Mouse (Mus musculus): ENCODE measurements around the gene Hint1.
A peak's percentile ranks its signal among the peaks of the same experiment; 100 is the strongest.

The Hint1 gene

DNA sequence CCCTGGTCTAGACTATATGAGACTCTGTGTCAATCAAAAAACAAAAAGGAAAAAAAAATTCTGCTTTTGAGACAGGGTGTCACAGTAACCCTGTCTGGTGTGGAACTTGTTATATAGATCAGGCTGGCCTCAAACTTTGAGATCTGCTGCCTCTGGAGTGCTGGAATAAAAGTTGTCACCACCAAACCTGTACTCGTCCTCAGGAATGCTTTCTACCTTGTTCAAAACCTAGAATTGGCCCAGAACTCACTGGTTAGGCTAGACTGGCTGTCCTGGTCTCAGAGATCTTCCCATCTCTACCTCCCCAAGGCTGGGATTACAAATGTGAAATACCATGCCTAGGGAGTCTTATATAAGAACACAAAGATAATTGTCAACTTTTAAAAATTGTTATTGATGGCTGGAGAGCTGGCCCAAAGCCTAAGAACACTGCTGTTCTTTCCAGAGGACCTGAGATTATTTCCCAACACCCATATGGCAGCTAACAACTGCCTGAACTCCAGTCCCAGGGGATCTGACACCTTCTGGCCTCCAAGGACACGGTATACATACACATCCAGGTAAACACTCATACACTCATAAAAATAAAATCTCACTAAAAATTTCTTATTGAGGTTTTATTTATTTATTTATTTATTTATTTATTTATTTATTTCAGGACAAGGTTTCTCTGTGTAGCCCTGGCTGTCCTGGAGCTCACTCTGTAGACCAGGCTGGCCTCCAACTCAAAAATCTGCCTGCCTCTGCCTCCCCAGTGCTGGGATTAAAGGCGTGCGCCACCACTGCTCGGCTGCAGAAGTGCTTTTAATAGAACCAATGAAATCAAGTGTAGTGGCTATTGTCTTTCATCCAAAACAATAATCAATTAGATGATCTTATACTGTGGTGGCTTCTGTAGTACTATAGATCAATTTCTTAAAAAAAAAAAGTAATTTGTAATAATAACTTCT lies 4.4 kb upstream of the Hint1 start:
- peak; percentile 20 for DNase-seq (ENCODE audit: low read depth, low spot score)

DNA sequence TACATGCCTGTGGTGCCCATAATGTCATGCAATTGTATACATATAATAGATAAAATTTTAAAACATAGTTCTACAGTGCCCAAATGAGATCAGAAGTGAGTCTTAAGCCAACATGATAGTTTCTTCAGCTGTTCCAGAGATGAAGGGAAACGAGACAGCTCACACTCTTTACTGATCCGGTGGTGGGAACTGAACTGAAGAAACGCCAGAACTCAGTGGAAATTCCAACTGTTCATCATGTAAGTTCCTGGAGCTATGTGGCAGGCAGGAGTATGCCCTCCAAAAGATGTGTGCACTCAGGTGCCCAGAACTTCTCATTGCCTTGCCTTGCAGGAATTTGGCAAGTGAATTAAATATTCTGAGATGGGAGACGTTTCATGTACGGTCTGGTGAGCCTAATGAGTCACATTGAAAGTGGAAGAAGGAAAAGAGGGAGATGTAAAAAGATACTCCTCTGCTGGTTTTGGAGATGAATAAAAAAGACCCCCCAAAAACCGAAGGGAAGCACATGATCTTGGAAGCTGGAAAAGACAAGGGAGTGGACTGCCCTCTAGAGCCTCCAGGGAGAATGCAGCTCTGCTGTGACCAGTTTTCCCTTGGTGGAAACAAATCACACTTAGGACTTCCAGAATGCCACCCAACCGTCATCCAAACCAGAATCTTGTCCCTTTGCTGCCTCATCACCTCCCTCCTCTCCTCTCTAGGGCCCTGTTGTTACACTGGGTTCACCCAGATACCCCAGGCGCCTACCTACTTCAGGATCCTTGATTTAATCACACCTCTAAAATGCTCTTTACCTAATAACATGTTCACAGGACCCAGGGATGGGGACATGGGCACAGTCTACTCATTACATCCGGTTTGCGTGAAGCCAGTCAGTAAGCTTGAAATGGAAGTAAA lies 3.3 kb upstream of the Hint1 start:
- peak; percentile 45 for DNase-seq (ENCODE audit: low read depth, low spot score)

DNA sequence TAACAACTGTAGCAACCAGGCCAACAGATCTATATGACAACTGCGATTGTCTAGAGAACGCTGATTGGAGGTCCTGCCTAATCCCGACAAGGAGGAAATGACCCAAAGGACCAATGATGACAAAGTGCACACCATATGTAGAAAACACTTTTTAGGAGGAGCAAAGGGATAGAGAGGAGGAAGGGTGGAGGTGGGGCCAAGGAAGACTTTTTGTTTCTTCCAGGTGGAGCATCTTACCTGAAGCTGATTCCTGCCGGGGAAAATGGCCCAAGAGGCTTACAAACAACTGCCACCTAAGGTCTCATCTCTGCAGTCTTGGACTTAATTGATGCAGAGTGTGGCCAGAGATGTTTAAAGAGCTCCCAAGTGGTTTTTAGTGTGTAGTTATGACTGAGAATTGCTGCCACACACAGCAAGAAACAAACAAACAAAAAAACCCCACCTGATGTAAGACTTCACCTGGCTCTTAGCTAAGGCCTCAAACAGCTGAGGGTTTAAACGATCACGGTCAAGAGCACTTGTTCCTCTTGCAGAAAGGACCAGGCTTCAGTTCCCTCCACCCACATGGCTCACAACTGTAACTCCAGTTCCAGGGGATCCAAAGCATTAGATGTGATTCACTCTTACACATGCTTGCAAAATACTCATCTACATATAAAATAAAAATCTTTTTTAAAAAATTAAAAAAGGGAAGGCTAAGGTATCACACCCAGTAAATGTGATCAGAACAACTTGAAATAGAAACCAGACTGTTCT lies 675 bp upstream of the Hint1 start:
- peak; percentile 16 for DNase-seq (ENCODE audit: low read depth, low spot score)

DNA sequence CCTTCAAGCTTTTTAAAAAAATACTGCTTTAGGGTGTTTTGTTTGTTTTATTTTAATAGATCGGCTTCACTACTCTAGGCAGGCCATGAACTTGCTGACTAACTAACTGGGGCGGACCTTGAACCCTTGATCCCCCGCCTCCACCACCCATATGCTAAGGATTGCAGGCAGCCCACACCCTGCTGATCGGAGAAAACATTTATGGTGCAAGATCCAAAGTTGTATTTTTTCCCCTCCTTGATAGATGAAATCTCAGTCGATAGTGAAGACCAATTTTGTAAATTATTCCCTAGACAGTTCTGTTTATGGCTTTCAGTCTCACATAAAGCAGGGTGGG lies 834 bp downstream of the Hint1 start:
- no peak for DNase-seq (ENCODE audit: low read depth, low spot score)

DNA sequence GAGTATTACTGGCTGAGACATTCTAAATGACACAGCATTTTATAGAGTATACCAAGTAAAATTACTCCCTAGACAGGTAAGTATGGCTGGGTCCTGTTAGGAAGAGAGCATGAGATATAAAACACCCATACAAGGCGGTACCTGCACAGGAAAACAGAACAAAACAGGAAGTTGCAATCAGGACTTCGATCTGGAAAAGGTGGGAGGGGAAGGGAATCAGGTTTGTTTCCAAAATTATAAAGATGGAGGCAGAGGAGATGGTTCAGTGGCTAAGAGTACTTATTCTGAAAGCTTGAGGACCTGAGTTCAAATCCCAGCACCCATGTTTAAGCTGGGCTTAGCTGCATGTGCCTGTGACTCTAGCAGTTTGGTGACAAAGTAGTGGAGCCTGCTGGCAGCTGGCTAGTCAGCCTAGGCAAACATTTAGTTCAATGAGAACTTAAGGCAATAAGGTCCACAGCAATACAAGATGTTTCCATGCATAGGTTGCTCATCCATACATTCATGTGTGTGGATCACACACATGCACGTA lies 1.8 kb downstream of the Hint1 start:
- no peak for DNase-seq (ENCODE audit: low read depth, low spot score)

DNA sequence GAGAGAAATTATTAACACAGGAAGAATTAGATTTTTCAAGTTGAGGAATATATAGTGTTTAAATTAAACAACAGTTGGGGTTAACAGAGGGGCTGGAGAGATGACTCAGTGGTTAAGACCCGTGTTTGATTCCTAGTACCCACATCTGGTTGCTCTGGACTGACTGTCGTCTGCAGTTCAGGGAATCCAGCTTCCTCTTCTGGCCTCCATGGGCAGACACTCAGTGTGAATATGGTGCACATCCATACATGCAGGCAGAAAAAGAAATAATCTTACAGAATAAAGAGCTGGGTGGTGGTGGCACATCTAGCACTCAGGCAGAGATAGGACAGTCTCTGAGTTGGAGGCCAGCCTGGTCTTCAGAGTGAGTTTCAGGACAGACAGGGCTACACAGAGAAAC lies 2.3 kb downstream of the Hint1 start:
- DNase-seq (ENCODE audit: low read depth, low spot score) = no peak

DNA sequence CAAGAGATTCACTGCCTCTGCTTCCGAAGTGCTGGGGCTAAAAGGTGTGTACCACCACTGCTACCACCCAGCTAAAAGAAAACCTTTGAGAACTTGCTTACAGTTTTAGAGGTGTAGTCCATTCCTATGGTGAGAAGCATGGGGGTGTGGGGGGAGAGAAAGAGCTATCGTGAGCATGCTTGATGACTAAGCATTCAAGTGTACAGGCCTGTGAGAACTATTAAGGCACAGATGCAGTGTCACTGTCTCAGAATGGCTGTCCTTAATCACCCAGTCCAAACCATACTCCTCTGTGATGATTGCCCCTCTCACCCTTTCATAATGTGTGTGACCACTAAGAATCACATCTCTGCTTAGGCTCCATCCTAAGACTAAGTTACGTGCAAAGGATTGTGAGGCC lies 3.1 kb downstream of the Hint1 start:
- no peak for DNase-seq (ENCODE audit: low read depth, low spot score)

DNA sequence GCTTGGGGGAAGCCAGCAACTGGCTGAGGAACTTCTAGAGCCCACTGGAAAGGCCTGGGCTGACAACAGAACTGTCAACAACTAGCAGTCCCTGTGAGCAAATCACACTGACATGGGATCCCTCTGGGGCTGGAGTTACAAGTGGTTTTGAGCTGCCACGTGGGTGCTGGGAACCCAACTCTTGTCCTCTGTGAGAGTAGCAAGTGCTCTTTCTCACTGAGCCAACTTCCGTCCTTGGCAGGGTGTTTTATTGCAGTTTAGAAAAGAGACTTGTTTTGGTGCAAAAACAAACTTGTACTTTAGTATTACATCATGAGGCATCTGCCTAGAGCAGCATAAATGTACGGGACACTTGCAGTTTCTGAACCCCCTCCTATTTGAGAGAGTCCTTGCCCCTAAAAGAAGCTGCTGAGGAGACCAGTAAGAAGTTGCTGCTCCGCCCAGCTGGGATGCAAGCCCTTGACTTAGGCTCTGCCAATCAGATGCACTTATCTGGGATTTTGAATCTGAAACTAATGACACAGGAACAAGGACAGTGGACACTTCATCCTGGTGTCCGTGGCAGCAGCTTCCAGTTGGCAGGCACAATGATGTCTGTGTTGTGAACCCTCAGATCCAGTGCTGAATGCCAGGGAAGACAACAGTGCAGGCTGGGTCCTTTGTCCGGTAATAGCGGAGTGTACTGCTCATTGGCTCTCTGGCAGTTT lies 5.8 kb downstream of the Hint1 start:
- no peak for DNase-seq (ENCODE audit: low read depth, low spot score)

DNA sequence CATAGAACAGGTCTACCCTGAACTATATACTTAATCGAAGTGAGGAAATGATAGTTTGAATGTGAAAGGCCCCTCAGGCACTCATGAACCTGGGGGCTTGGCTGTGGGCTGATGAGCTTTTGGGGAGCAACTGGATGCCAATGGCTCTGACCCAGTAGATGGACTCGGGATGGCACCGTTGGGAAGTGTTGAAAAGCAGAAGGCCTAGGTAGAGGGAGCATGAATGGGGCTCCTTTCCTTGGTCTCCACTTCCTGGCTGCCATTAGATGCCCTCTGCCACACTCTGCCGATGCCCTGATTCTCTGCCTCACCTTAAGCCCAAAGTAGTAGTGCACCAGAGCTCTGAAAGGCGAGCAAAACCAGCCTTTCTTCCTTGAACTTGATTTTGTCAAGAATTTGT lies 9.8 kb downstream of the Hint1 start:
- no peak for DNase-seq (ENCODE audit: low read depth, low spot score)

DNA sequence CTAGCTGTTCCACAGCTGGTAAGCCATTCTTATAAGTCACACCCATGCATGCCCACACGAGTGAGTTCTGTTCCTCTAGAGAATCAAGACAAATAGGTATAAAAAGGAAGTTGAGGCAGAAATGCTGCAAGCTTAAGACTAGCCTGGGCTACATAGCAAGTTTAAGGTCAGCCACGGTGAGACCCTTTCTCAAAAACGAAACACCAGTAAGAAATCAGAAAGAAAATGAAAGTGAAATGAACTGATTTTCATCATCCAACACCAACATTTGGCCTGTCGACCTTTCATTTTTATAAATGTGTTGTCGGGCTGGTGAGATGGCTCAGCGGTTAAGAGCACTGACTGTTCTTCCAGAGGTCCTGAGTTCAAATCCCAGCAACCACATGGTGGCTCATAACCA lies 12.7 kb downstream of the Hint1 start:
- DNase-seq (ENCODE audit: low read depth, low spot score) = no peak

DNA sequence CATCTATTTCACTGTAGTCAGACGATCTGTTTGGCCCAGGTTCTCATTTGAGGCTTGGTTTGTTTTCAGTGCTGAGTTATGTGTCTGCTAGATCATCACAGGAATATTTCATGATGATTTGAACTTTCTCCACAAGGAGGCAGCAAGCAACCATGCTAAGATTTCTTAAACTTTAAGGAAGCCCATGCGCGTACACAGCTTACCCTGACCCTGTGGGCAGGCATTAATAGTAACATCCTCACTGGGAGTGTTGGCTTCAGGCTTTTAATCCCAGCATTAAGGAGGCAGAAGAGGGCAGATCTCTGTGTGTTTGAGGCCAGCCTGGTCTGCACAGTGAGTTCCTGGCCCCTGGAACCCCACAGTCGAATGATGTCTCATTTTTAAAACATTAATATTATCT lies 13.3 kb downstream of the Hint1 start:
- peak; percentile 80 for DNase-seq (ENCODE audit: low read depth, low spot score)

DNA sequence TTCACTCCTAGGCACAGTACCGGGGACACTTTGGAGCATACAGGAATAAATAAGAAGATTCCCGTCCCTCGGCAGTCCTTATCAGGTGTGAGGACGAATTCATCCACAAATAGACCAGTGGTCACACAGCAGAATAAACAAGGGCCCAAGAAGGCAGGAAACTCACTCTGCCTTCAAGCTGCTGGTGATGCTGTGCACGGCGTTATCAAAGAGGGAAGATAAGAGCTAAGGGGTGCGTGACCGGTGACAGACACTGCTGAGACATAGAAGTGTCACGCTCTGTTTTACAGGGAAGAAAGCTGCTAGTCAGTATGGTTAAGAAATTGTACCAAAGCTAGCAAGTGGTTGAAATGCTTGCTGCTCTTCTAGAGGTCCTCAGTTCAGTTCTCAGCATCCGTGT lies 13.7 kb downstream of the Hint1 start:
- no peak for DNase-seq (ENCODE audit: low read depth, low spot score)

DNA sequence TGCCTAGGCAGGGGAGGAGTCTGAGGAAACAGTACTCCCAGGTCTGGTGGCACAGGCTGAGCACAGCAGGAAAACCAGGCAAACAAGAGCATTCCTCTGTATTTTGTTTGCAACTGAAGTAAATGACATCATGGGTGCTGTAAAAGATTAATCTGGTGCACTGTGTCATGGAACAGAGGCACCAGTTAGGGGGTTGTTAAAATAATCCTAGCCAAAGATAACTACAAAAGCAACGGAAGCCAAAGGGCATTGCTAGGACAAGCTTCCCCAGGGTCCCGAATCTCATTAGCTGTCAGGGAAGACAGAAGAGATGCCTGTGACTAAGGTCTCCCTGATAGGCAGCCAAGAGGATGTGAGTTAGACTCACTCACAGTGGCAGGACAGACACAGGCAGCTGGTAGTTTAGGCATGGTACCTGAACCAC lies 14.9 kb downstream of the Hint1 start:
- no peak for DNase-seq (ENCODE audit: low read depth, low spot score)

DNA sequence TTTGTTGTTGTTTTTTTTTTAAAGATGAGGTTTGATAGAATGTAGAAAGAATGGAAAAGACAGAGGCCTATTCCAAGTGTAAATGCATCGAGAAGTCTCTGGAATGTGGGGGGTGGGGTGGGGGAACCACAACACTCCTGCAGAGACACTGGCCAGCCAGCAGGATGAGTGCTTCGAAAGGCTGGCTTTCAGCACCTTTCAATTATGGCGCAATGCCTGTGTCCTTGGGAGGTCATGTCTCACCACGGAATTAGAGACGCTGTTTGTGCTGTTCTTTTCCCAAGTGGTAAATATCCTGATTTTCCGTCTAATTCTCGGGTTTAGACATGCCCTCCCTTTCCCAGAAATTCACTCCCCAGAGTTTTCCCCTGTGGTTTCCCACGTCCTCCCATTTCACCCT lies 16.5 kb downstream of the Hint1 start:
- DNase-seq (ENCODE audit: low read depth, low spot score) = no peak

DNA sequence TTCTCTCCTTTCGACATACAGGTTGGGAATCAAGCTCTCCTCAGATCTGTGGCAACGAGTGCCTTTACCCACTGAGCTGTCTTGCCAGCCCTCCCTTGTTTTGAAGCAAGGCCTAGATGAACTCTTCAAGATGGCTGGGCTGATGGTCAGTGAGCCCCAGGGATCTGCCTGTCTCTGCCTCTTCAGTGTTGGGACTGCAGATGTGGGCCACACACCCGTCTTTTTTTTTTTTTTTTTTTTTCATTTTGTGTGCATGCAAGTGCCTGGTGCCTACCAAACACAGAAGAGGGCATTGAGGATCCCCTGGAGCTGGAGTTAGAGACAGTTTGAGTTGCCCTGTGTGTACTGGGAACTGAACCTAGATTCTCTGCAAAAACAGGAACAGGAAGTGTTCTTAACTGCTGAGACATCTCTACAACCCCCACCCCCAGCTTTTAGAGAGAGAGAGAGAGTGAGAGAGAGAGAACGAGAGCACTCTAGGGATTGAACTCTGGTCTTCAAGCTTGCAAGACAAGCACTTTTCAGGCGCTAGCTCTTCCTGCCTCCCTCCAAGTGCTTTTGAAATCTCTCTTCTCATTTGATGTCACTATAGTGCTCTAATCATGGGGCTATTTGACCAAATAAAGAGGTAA lies 18.1 kb downstream of the Hint1 start:
- peak; percentile 41 for DNase-seq (ENCODE audit: low read depth, low spot score)

DNA sequence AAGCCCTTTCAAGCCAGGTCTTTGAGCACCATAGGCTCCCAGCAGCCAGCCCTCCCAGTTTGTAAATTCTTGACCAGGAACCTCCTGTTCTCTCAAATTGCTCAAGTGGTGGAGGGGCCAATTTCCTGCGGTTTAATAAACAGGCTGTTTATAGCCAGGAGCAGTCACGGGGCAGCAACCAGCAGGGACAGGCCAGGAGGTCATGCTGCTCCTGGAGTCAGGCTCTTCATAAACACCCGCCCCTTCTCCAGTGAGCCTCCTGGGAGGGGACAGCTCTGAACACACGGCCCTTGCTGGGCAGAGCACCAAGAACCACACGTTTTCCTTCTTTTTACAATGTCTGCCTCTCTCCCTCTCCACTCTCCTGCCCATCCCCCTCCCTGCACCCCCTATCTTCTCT lies 18.8 kb downstream of the Hint1 start:
- no peak for DNase-seq (ENCODE audit: low read depth, low spot score)

DNA sequence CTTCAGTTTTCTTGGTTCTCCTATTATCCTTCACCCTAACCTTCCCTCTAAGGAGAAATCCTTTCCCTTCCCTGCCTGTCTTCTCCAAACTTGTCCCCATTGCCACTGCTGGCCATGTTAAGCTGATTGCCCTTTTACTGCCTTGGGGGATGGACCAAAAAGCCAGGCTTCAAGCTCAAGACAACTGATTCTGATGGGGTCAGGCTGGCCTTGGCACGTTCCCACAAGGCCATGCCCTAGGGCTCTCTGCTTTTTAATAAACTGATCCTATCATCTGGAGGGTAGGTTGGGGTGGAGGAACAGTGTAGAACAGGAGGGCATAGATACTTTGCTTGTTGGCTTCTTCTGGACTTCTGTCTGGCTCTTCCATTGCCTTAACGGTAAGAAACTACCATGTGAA lies 19.2 kb downstream of the Hint1 start:
- DNase-seq (ENCODE audit: low read depth, low spot score) = no peak

DNA sequence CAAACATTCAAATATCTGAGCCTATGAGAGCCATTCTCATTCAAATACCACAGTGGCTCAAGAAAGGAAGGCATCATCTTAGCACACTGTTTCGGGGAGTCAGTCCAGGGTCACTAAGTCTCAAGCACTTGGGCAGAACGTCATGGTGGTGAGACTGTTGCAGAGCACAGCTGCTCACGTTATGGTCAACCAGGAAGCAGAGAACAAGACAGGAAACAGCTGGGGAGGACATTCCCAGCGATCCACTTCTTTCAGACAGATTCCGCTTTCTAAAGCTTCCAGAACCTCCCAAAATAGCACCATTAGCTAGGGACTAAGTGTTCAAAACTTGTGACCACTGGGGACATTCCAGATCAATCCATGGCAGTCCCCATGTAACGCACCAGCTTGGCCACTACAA lies 21.7 kb downstream of the Hint1 start:
- no peak for DNase-seq (ENCODE audit: low read depth, low spot score)

DNA sequence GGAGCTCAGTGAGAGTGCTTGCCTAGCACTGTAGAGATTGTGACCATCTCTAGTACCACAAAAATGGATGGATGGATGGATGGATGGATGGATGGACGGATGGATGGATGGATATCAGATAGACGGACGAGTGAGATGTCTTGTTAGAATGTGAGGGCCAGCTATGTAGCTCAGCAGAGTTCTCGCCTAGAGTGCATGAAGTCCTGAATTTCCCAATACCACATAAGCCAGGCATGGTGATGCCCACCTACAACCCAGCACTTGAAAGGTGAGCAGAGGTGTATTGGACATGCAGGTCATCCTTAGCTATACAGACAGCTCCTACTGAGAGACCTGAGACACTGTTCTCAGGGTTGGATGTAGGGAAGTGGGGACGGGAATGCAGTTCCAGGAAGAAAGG lies 25.2 kb downstream of the Hint1 start:
- no peak for DNase-seq (ENCODE audit: low read depth, low spot score)

DNA sequence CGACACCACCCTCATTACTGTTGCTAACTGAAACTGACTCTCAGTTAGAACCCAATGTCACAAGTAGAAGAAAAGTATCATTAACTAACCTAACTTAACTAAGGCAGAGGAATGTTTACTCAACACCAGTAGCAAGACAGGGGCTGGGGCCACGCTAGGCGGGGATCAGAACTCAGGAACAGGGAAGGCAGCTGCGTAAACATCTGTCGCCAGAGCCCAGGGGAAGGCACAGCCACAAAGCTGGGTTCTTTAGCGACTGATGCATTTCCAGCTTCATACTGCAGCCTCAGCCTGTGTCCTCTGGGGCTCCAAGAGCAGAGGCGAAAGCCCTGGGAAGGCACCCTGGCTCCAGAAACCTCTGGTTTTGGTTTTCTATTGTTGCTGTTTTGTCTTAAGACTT lies 25.9 kb downstream of the Hint1 start:
- DNase-seq (ENCODE audit: low read depth, low spot score) = no peak

DNA sequence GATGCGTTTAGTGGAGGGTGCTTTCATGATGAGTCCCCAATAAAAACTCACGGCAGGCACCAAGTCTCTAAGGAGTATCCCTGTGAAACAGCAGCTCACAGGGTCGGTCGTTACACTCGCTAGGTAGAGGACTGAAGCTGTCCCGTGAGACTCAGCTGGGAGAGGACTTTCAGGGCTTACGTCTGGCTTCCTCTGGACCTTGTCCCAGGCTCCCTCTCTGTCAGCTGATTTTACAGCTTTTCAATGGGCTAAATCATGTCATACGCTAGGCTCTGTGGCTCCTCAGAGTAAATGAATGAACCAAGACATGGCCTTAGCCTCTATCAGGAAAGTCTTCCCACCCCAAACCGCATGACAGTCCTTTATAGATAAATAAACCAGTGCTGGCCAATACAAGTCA lies 28.4 kb downstream of the Hint1 start:
- DNase-seq (ENCODE audit: low read depth, low spot score) = no peak

All from CD4-positive helper T cell, adult 2 months (primary cell).